Comparison of ENCODE assay signal across 8 mouse cellular contexts in genomic region chr14:39471236-39471981, GRCm38 (mm10). TPM values are rescaled to one million over a fixed set of nuclear protein-coding genes. Genes with fewer than 3 reads are reported as not detected.
A peak's percentile ranks its signal among the peaks of the same experiment; 100 is the strongest.
DNase-seq lines count a peak whose midpoint lies in the region; ATAC-seq lines count a peak whose summit lies in the region.

No protein-coding gene starts in this region.

- no peak overlapping the region for H3K27ac ChIP-seq in heart, embryonic 13.5 days (replicated peaks)
- no peak overlapping the region for H3K27ac ChIP-seq in embryonic facial prominence, embryonic 15.5 days (replicated peaks)
- H3K27ac ChIP-seq in midbrain, embryonic 11.5 days (ENCODE audit: low read depth, low read length): no peak overlapping the region

- 8% methylated on average over 12 of the region's 12 CpGs for WGBS in heart, embryonic 13.5 days
- 3% methylated on average over 12 of the region's 12 CpGs for WGBS in embryonic facial prominence, embryonic 15.5 days
- 6% methylated on average over 12 of the region's 12 CpGs for WGBS in midbrain, embryonic 11.5 days

- H3K4me1 ChIP-seq in heart, embryonic 13.5 days: peaks cover 20% of the 10 kb centered on the region
- peaks cover 20% of the 10 kb centered on the region for H3K4me1 ChIP-seq in embryonic facial prominence, embryonic 15.5 days
- peaks cover 9% of the 10 kb centered on the region for H3K4me1 ChIP-seq in midbrain, embryonic 11.5 days (ENCODE audit: control insufficient read depth, insufficient read depth, low read length)

- H3K9me3 ChIP-seq in heart, embryonic 13.5 days: no peaks in the 10 kb centered on the region
- no peaks in the 10 kb centered on the region for H3K9me3 ChIP-seq in embryonic facial prominence, embryonic 15.5 days (replicated peaks)
- no peaks in the 10 kb centered on the region for H3K9me3 ChIP-seq in midbrain, embryonic 11.5 days (ENCODE audit: control insufficient read depth, low read length)

- intact Hi-C loops in heart, postnatal 14 days (cut with DNase I): no loop called here

- ATAC-seq in heart, embryonic 13.5 days (ENCODE audit: extremely low read depth, insufficient number of reproducible peaks, low FRiP score, low TSS enrichment): no peak
- ATAC-seq in embryonic facial prominence, embryonic 15.5 days (ENCODE audit: insufficient number of reproducible peaks, low FRiP score, low TSS enrichment, low read depth): no peak
- peak; percentile 22; the same call in 1 of the 2 replicates for ATAC-seq in midbrain, embryonic 11.5 days (ENCODE audit: low FRiP score)
- ATAC-seq in monocyte, adult 5-6 weeks (replicated peaks; ENCODE audit: insufficient number of reproducible peaks, low FRiP score, low TSS enrichment, poor library complexity, severe bottlenecking): no peak

- H3K4me2 ChIP-seq in heart, embryonic 13.5 days: 0 out of 2 replicates have a peak overlapping the region, but pooled peaks have one; percentile 78
- H3K4me2 ChIP-seq in embryonic facial prominence, embryonic 15.5 days (replicated peaks): peak overlapping the region; percentile 83
- peak overlapping the region; percentile 91 for H3K4me2 ChIP-seq in midbrain, embryonic 11.5 days

- no peak overlapping the region; the same call in 1 of the 2 replicates for H3K4me3 ChIP-seq in heart, embryonic 13.5 days
- 0 out of 2 replicates have a peak overlapping the region, but pooled peaks have one; percentile 48 for H3K4me3 ChIP-seq in embryonic facial prominence, embryonic 15.5 days (replicated peaks)
- peak overlapping the region; percentile 56 for H3K4me3 ChIP-seq in midbrain, embryonic 11.5 days (ENCODE audit: low read depth, low read length)

- H3K27me3 ChIP-seq in heart, embryonic 13.5 days (replicated peaks): peaks cover 87% of the 10 kb centered on the region
- peaks cover 66% of the 10 kb centered on the region for H3K27me3 ChIP-seq in embryonic facial prominence, embryonic 15.5 days
- peaks cover 37% of the 10 kb centered on the region for H3K27me3 ChIP-seq in midbrain, embryonic 11.5 days (ENCODE audit: control insufficient read depth, insufficient read depth, low read length)

- H3K36me3 ChIP-seq in heart, embryonic 13.5 days: no peaks in the 10 kb centered on the region
- no peaks in the 10 kb centered on the region for H3K36me3 ChIP-seq in embryonic facial prominence, embryonic 15.5 days
- H3K36me3 ChIP-seq in midbrain, embryonic 11.5 days (ENCODE audit: control insufficient read depth, insufficient read depth, low read length): no peaks in the 10 kb centered on the region

- no peak for DNase-seq in heart, postnatal 14 days
- DNase-seq in brain, adult 2 months (ENCODE audit: low read depth, low spot score): peak; percentile 73
- peak; percentile 92 for DNase-seq in midbrain, embryonic 11.5 days (ENCODE audit: low spot score, missing footprints)
- no peak for DNase-seq in heart, adult 8-10 months (ENCODE audit: low spot score)
- no peak for DNase-seq in urinary bladder, adult 18-20 months (ENCODE audit: low spot score in 2 of 2)

- no peak overlapping the region for H3K9ac ChIP-seq in heart, embryonic 13.5 days
- no peak overlapping the region for H3K9ac ChIP-seq in embryonic facial prominence, embryonic 15.5 days
- H3K9ac ChIP-seq in midbrain, embryonic 11.5 days (ENCODE audit: low read length): no peak overlapping the region; the same call in 1 of the 2 replicates

RNA-seq across cellular contexts. Expression of gene Nrg3, which starts 1.5 kb away (rescaled TPM):
- polyA plus RNA-seq in heart, embryonic 13.5 days (2015; fragmentation: Nextera tagmentation; extraction: Ambion mirVana): 0.11 TPM in 1 of 2 replicates, not detected in the other
- total RNA-seq in heart, postnatal 14 days (2021): not detected
- 0.16 and 0.25 TPM in 2 replicates for polyA plus RNA-seq in embryonic facial prominence, embryonic 15.5 days (2015; fragmentation: Nextera tagmentation; extraction: Ambion mirVana)
- polyA plus RNA-seq in midbrain, embryonic 11.5 days (2014; fragmentation: Nextera tagmentation; extraction: Ambion mirVana): 1.1 and 1.2 TPM in 2 replicates
- not detected in 3 replicates for total RNA-seq in monocyte, adult 5-6 weeks (2017)
- total RNA-seq in heart, adult 8-10 months (2022): not detected

Comparison
In these comparisons a context has a peak if more than half of its experiments do, and no peak if none do; other contexts are left out.
1. DNase-seq: peak in brain, adult 2 months (single experiment) and midbrain, embryonic 11.5 days (single experiment); none in heart, postnatal 14 days (0 of 2), heart, adult 8-10 months (single experiment) and urinary bladder, adult 18-20 months (0 of 2).
2. Peak in every context shown above with its lines, with median percentiles within 50 percentile points of each other: H3K4me2 ChIP-seq.